Mouse (Mus musculus): ENCODE data around the gene Cd33. TPM values are rescaled to one million over a fixed set of nuclear protein-coding genes. Genes with fewer than 3 reads are reported as not detected.

Cd33 gene
- polyA plus RNA-seq (2016; fragmentation: Nextera tagmentation; extraction: Ambion mirVana) = 0.34 and 0.37 TPM in 2 replicates

DNA sequence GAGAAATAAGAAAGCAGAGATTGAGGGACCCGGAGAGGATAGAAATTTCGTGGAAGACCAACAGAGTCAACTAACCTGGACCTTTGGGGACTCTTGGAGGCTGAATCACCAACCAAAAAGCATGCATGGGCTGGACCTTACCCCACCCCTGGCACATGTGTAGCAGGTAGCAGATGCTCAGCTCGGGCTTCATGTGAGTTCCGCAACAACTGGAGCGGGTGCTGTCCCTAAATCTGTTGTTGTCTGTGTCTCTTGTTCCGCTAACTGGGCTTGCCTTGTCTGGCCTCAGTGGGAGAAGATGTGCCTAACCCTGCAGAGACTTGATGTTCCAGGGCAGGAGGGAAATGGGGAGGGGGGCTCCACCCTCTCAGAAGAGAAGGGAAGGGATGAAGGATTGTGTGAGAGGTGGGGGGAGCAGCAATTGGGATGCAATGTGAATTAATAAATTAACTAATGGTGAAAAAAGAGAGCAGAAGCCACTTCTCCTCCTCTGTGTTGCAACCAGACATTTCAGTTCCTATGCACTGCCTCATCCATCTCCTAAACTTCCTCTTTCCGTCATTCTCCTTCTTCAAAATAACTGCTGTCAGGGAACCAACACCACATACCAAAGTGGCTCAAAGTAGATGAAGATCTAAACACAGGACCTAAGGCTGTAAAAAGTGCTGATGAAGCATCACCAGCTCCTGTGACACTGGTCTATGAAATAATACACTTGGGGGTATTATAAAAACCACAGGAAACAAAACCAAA lies at the start of gene Cd33:
Cd33 (minus strand) TSS at position 204 of the 753 bp plus-strand sequence.
- no peaks in the 10 kb centered on the region for H3K27me3 ChIP-seq (ENCODE audit: insufficient read depth, poor library complexity, severe bottlenecking)
- no peak for DNase-seq (ENCODE audit: low spot score)
- no peaks in the 10 kb centered on the region for H3K9me3 ChIP-seq
- no peaks in the 10 kb centered on the region for H3K36me3 ChIP-seq
- 78% methylated on average over 7 of the region's 7 CpGs for WGBS
- H3K4me3 ChIP-seq = no peak within 1 kb of the TSS
- H3K27ac ChIP-seq = no peak within 1 kb of the TSS
- H3K4me1 ChIP-seq = no peaks in the 10 kb centered on the region

GRCm38 (mm10) chr7:43584790-43585189 lies 40.6 kb upstream of the Cd33 start:
- H3K4me3 ChIP-seq = no peak overlapping the region
- H3K27me3 ChIP-seq (ENCODE audit: insufficient read depth, poor library complexity, severe bottlenecking) = no peaks in the 10 kb centered on the region
- DNase-seq (ENCODE audit: low spot score) = no peak
- peaks cover 61% of the 10 kb centered on the region for H3K36me3 ChIP-seq
- 86% methylated on average over 5 of the region's 5 CpGs for WGBS
- no peak overlapping the region for H3K27ac ChIP-seq
- no peaks in the 10 kb centered on the region for H3K9me3 ChIP-seq
- H3K4me1 ChIP-seq = peaks cover 14% of the 10 kb centered on the region; the same call in 1 of the 2 replicates

- peak overlapping the region; percentile 76 for H3K4me3 ChIP-seq
- H3K27ac ChIP-seq = peak overlapping the region; percentile 91; the same call in 1 of the 2 replicates
- H3K27me3 ChIP-seq (ENCODE audit: insufficient read depth, poor library complexity, severe bottlenecking) = no peaks in the 10 kb centered on the region
- peaks cover 18% of the 10 kb centered on the region for H3K36me3 ChIP-seq
- H3K4me1 ChIP-seq = peaks cover 14% of the 10 kb centered on the region; the same call in 1 of the 2 replicates
- 73% methylated on average over 5 of the region's 5 CpGs for WGBS
- DNase-seq (ENCODE audit: low spot score) = no peak
- no peaks in the 10 kb centered on the region for H3K9me3 ChIP-seq
These were observed 36.3 kb upstream of the Cd33 start for GRCm38 (mm10) chr7:43580526-43580925.

DNA sequence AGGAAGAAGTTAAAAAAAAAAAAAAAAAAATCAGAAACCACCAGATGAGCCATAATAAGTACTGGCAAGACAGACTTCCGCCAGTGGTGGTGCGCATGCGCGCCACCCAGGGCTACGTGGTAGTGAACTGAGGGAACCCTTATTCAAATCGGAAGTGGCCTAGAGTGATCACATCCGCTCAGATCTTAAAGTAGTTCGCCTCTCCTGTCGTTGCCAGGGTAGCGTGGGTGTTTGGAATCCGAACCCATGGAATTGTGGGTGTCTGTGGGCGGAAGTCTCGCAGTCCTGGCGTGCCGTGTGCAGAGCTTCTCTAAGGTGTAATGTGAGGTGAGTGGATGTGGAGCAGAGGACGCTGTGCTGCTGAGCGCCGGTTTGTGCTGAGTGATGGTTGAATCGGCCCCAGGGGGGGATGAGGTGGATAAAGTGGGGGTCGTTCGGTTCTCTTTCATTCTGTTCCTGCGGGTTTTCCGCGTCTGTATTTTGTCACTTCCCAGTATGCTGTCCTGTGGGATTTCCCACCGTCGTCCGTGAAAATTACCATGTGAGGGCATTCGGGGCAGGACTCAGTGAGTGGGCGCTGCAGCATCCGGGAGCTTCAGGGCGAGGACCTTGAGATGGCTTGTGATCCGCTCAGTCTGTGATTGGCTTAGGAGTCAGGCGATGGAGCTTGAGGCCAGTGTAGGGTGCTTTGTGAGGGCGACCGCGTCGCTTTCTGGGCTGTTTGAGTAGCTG lies 35.4 kb upstream of the Cd33 start, which contains the start of gene Zfp719:
Zfp719 (plus strand) TSS at position 171 of the 732 bp plus-strand sequence.
- H3K27ac ChIP-seq = peak within 1 kb of the TSS; percentile 91
- H3K27me3 ChIP-seq (ENCODE audit: insufficient read depth, poor library complexity, severe bottlenecking) = no peaks in the 10 kb centered on the region
- peak; percentile 97 for DNase-seq (ENCODE audit: low spot score)
- H3K9me3 ChIP-seq = no peaks in the 10 kb centered on the region
- H3K4me1 ChIP-seq = peaks cover 14% of the 10 kb centered on the region; the same call in 1 of the 2 replicates
- whole genome bisulfite sequencing = under 1% methylated on average over 37 of the region's 37 CpGs
- H3K36me3 ChIP-seq = peaks cover 12% of the 10 kb centered on the region
- H3K4me3 ChIP-seq = peak within 1 kb of the TSS; percentile 76

GRCm38 (mm10) chr7:43571216-43571615 lies 27.0 kb upstream of the Cd33 start:
- H3K4me1 ChIP-seq = no peaks in the 10 kb centered on the region
- H3K27ac ChIP-seq = no peak overlapping the region
- no peaks in the 10 kb centered on the region for H3K27me3 ChIP-seq (ENCODE audit: insufficient read depth, poor library complexity, severe bottlenecking)
- H3K4me3 ChIP-seq = no peak overlapping the region
- no peaks in the 10 kb centered on the region for H3K9me3 ChIP-seq
- peaks cover 62% of the 10 kb centered on the region for H3K36me3 ChIP-seq
- WGBS = 86% methylated on average over 2 of the region's 2 CpGs
- DNase-seq (ENCODE audit: low spot score) = no peak

- Histone ChIP-seq H3K4me1 (peaks cover 6% of the 10 kb centered on the region; the same call in 1 of the 2 replicates), H3K9me3 (no peaks in the 10 kb centered on the region), H3K4me3 (peak overlapping the region; percentile 84; the same call in 1 of the 2 replicates), H3K36me3 (peaks cover 23% of the 10 kb centered on the region), H3K27me3 (ENCODE audit: insufficient read depth, poor library complexity, severe bottlenecking) (no peaks in the 10 kb centered on the region), H3K27ac (no peak overlapping the region)
- no peak for DNase-seq (ENCODE audit: low spot score)
- 64% methylated on average over 6 of the region's 6 CpGs for WGBS
These were observed 19.1 kb upstream of the Cd33 start for GRCm38 (mm10) chr7:43563300-43563699.

DNA sequence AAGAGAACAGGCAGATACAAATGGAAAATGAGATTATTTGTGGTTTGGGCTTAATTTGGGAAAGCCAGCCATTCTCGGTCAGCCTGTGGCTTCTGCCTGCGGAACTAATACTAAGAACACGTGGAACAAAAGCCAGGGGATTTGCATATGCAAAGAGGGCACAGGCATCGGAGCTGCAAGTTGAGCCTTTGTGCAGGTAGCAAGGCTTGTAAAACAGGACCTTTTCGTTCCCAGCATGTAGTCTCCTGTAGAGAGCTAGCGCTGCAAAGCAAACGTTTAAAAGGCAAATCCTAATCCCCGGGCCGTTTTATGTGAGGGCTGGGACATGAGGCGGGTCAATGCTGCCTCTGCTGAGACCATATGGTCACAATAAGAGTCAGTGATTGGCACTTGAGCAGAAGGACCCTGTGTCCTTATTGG lies 18.4 kb upstream of the Cd33 start:
- DNase-seq (ENCODE audit: low spot score) = no peak
- 0% methylated on average over 10 of the region's 10 CpGs for WGBS
- Histone ChIP-seq H3K27ac (peak overlapping the region; percentile 87), H3K9me3 (no peaks in the 10 kb centered on the region), H3K36me3 (peaks cover 17% of the 10 kb centered on the region), H3K4me1 (peaks cover 6% of the 10 kb centered on the region; the same call in 1 of the 2 replicates), H3K4me3 (peak overlapping the region; percentile 84), H3K27me3 (ENCODE audit: insufficient read depth, poor library complexity, severe bottlenecking) (no peaks in the 10 kb centered on the region)

- peak within 1 kb of the TSS; percentile 84 for H3K4me3 ChIP-seq
- H3K9me3 ChIP-seq = no peaks in the 10 kb centered on the region
- peak; percentile 87 for DNase-seq (ENCODE audit: low spot score)
- peaks cover 6% of the 10 kb centered on the region; the same call in 1 of the 2 replicates for H3K4me1 ChIP-seq
- peak within 1 kb of the TSS; percentile 87 for H3K27ac ChIP-seq
- no peaks in the 10 kb centered on the region for H3K27me3 ChIP-seq (ENCODE audit: insufficient read depth, poor library complexity, severe bottlenecking)
- H3K36me3 ChIP-seq = peaks cover 11% of the 10 kb centered on the region; the same call in 1 of the 2 replicates
- under 1% methylated on average over 27 of the region's 27 CpGs for WGBS
These were observed 17.9 kb upstream of the Cd33 start, which contains the start of gene Zfp658 for GRCm38 (mm10) chr7:43562006-43562633. TSS of gene Zfp658 (plus strand) at chr7:43562256.

DNA sequence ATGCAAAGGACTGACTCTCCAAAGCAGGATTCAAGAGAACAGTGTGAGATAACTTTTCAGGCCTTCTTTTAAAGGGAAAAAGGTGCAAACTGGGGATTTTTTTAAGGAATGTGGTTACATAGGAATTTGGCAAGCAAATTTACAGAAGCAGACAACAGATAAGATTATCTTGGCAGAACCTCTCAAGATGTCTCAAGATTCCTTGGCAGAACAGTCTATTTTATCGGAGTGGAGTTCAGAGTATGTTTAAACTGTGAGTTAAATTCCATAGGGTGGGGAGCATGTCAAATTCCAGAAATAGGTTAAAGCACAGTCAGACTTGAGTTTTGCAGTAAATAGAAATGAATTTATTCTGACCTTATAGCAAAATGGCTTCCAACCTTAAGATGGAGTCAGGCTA lies 12.7 kb upstream of the Cd33 start:
- Histone ChIP-seq H3K27me3 (ENCODE audit: insufficient read depth, poor library complexity, severe bottlenecking) (no peaks in the 10 kb centered on the region), H3K36me3 (no peaks in the 10 kb centered on the region), H3K4me3 (no peak overlapping the region), H3K27ac (no peak overlapping the region), H3K4me1 (no peaks in the 10 kb centered on the region), H3K9me3 (no peaks in the 10 kb centered on the region)
- no peak for DNase-seq (ENCODE audit: low spot score)
- WGBS = 56% methylated on average over 1 of the region's 1 CpGs

- Histone ChIP-seq H3K4me1 (no peaks in the 10 kb centered on the region), H3K9me3 (no peaks in the 10 kb centered on the region), H3K4me3 (no peak overlapping the region), H3K27me3 (ENCODE audit: insufficient read depth, poor library complexity, severe bottlenecking) (no peaks in the 10 kb centered on the region), H3K36me3 (no peaks in the 10 kb centered on the region), H3K27ac (no peak overlapping the region)
- WGBS = 84% methylated on average over 5 of the region's 5 CpGs
- no peak for DNase-seq (ENCODE audit: low spot score)
These were observed 11.1 kb upstream of the Cd33 start for GRCm38 (mm10) chr7:43555351-43555750.

DNA sequence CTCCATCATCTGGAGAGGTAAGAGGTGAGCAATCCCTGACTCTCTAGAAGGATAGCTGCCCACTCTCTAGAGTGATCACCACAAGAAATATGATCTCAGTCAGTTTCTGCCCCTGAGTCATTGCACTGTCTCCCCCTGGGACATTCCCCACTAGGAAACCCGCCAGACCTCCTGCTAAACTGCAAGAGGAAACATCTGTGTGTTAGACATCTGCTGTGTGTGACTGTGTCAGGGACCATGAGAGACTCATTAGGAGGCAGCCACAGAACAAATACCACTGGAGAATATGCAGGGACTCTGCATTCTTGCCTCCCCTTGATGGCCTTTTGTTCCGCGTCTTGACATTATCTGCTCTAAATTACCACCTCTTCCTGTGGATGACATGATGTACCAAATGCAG lies 10.3 kb upstream of the Cd33 start:
- Histone ChIP-seq H3K27ac (no peak overlapping the region), H3K27me3 (ENCODE audit: insufficient read depth, poor library complexity, severe bottlenecking) (no peaks in the 10 kb centered on the region), H3K36me3 (no peaks in the 10 kb centered on the region), H3K9me3 (no peaks in the 10 kb centered on the region), H3K4me1 (no peaks in the 10 kb centered on the region), H3K4me3 (no peak overlapping the region)
- DNase-seq (ENCODE audit: low spot score) = no peak
- 42% methylated on average over 3 of the region's 3 CpGs for WGBS

GRCm38 (mm10) chr7:43553153-43553552 lies 8.9 kb upstream of the Cd33 start:
- Histone ChIP-seq H3K27me3 (ENCODE audit: insufficient read depth, poor library complexity, severe bottlenecking) (no peaks in the 10 kb centered on the region), H3K36me3 (no peaks in the 10 kb centered on the region), H3K4me3 (no peak overlapping the region), H3K9me3 (no peaks in the 10 kb centered on the region), H3K27ac (no peak overlapping the region), H3K4me1 (no peaks in the 10 kb centered on the region)
- no peak for DNase-seq (ENCODE audit: low spot score)
- 79% methylated on average over 4 of the region's 4 CpGs for WGBS

Data from heart, embryonic 10.5 days (tissue).